Mouse (Mus musculus) CD4-positive naive resting alpha-beta T cell, adult 57 days (primary cell): ENCODE data around the gene Cyp4a29. TPM values are rescaled to one million over a fixed set of nuclear protein-coding genes. Genes with fewer than 3 reads are reported as not detected.

Source experiments
- total RNA-seq: library from RNA; stranded (reverse); gene quantifications from one replicate; pipeline ENCODE4 v1.2.4, GENCODE M21; 2023

Gene Cyp4a29
- not detected for total RNA-seq

GRCm38 (mm10) chr4:115241784-115242183 lies at the start of gene Cyp4a29:
TSS of gene Cyp4a29 (plus strand) at chr4:115242084.

GRCm38 (mm10) chr4:115298746-115299145 lies 56.9 kb downstream of the Cyp4a29 start, which contains the start of gene Cyp4a12a:
TSS of gene Cyp4a12a (plus strand) at chr4:115299046.

Other genes starting within 250 kb of the Cyp4a29 start
- 0.62 TPM for gene Stil, start 241.9 kb upstream of the Cyp4a29 start, total RNA-seq
- gene Tal1, start 185.7 kb upstream of the Cyp4a29 start, total RNA-seq, result 0.38 TPM
- gene Pdzk1ip1, start 153.4 kb upstream of the Cyp4a29 start, total RNA-seq, result not detected
- gene Cyp4x1, start 107.8 kb upstream of the Cyp4a29 start, total RNA-seq, result not detected
- not detected for gene Cyp4a12a, start 57.0 kb downstream of the Cyp4a29 start, total RNA-seq
- not detected for gene Cyp4a12b, start 169.5 kb downstream of the Cyp4a29 start, total RNA-seq
- gene Cyp4a30b, start 210.5 kb downstream of the Cyp4a29 start, total RNA-seq, result not detected